Mouse (Mus musculus) limb, embryonic 12.5 days (tissue): Measurements from ENCODE around the gene Gal3st1. TPM values are rescaled to one million over a fixed set of nuclear protein-coding genes. Genes with fewer than 3 reads are reported as not detected.

Experiments
- polyA plus RNA-seq: library from polyadenylated mRNA; unstranded; fragments of >200 nt; fragmentation: Nextera tagmentation; extraction: Ambion mirVana; gene quantifications from 2 replicates; pipeline ENCODE4 v1.2.1, GENCODE M21; 2016

The Gal3st1 gene
- polyA plus RNA-seq, 1 experiment from 2014 or later = 4.4 TPM

Other genes starting within 250 kb of the Gal3st1 start
- gene Osbp2, start 119.7 kb upstream of the Gal3st1 start, polyA plus RNA-seq = 0.52 and 0.73 TPM in 2 replicates
- gene 4921536K21Rik, start 88.5 kb upstream of the Gal3st1 start, polyA plus RNA-seq = 0.15 and 0.18 TPM in 2 replicates
- 11.2 and 11.4 TPM in 2 replicates for gene Dusp18, start 88.4 kb upstream of the Gal3st1 start, polyA plus RNA-seq
- 3.0 and 3.7 TPM in 2 replicates for gene Slc35e4, start 69.0 kb upstream of the Gal3st1 start, polyA plus RNA-seq
- 27.4 and 29.9 TPM in 2 replicates for gene Tcn2, start 51.5 kb upstream of the Gal3st1 start, polyA plus RNA-seq
- 85.6 and 85.7 TPM in 2 replicates for gene Pes1, start 19.7 kb upstream of the Gal3st1 start, polyA plus RNA-seq
- not detected in 2 replicates for gene 4930556J24Rik, start 6.9 kb upstream of the Gal3st1 start, polyA plus RNA-seq
- gene Sec14l4, start 47.8 kb downstream of the Gal3st1 start, polyA plus RNA-seq = not detected in 2 replicates
- gene Sec14l3, start 81.2 kb downstream of the Gal3st1 start, polyA plus RNA-seq = not detected in 2 replicates
- 8.7 TPM in 2 replicates for gene Mtfp1, start 111.8 kb downstream of the Gal3st1 start, polyA plus RNA-seq
- gene Sec14l2, start 139.8 kb downstream of the Gal3st1 start, polyA plus RNA-seq = 3.2 and 3.3 TPM in 2 replicates
- 36.6 and 39.5 TPM in 2 replicates for gene Rnf215, start 151.6 kb downstream of the Gal3st1 start, polyA plus RNA-seq
- gene Ccdc157, start 176.7 kb downstream of the Gal3st1 start, polyA plus RNA-seq = 9.4 and 10.1 TPM in 2 replicates
- gene Sf3a1, start 176.7 kb downstream of the Gal3st1 start, polyA plus RNA-seq = 71.4 and 78.8 TPM in 2 replicates
- gene Tbc1d10a, start 203.2 kb downstream of the Gal3st1 start, polyA plus RNA-seq = 36.5 and 36.8 TPM in 2 replicates
- gene Castor1, start 234.6 kb downstream of the Gal3st1 start, polyA plus RNA-seq = 2.3 and 2.7 TPM in 2 replicates